Mouse (Mus musculus) kidney, postnatal 0 days (tissue): Measurements from ENCODE around the gene Sgsm3. TPM values are rescaled to one million over a fixed set of nuclear protein-coding genes. Genes with fewer than 3 reads are reported as not detected.

Source experiments
- ATAC-seq: fragments of 200-750 bp; cut with Nextera tagmentation; replicated peaks from 2 replicates; pipeline ENCODE4 v1.8.0; 2017; ENCODE audit warnings: low read depth, moderate number of reproducible peaks, moderate TSS enrichment, moderate library complexity; ENCODE audit not compliant: low FRiP score
- DNase-seq: peaks from one replicate; pipeline ENCODE4 v3.0.0-alpha.2; 2016; ENCODE audit warnings: low spot score
- H3K27ac ChIP-seq: fragments of 300-500 bp; sonication (generic); 2 replicates; pipeline ENCODE4 v1.5.1; 2014; ENCODE audit warnings: mild to moderate bottlenecking
- H3K27me3 ChIP-seq: fragments of 300-500 bp; sonication (generic); 2 replicates; pipeline ENCODE4 v1.6.1; 2014; ENCODE audit warnings: low read length, mixed read lengths; ENCODE audit not compliant: insufficient read depth
- H3K36me3 ChIP-seq: fragments of 300-500 bp; sonication (generic); 2 replicates; pipeline ENCODE4 v1.6.1; 2014; ENCODE audit warnings: low read length, mixed read lengths; ENCODE audit not compliant: insufficient read depth
- H3K4me1 ChIP-seq: fragments of 300-500 bp; sonication (generic); replicated peaks from 2 replicates; pipeline ENCODE4 v1.6.1; 2014; ENCODE audit warnings: antibody characterized with exemption, low read length, mixed read lengths; ENCODE audit not compliant: insufficient read depth
- H3K4me2 ChIP-seq: fragments of 300-500 bp; sonication (generic); 2 replicates; pipeline ENCODE4 v1.6.1; 2014; ENCODE audit warnings: mild to moderate bottlenecking, low read length, moderate library complexity, mixed read lengths
- H3K4me3 ChIP-seq: fragments of 300-500 bp; sonication (generic); replicated peaks from 2 replicates; pipeline ENCODE4 v1.5.1; 2014; ENCODE audit warnings: low read depth, low read length
- H3K9ac ChIP-seq: fragments of 300-500 bp; sonication (generic); 2 replicates; pipeline ENCODE4 v1.6.1; 2014; ENCODE audit warnings: low read depth, low read length
- H3K9me3 ChIP-seq: fragments of 300-500 bp; sonication (generic); replicated peaks from 2 replicates; pipeline ENCODE4 v1.6.1; 2016; ENCODE audit warnings: low read length, inconsistent platforms, mixed read lengths
- CTCF ChIP-seq: IDR thresholded peaks from 2 replicates; pipeline ENCODE4 v1.5.1; 2016; ENCODE audit warnings: antibody characterized with exemption, low read depth, mild to moderate bottlenecking, moderate library complexity
- WGBS: fragments of 180-500 bp; shearing (Covaris S2); extraction: QIAGEN DNeasy Blood & Tissue Kit; methylation state at CpG from one replicate; pipeline ENCODE4 v1.1.7; 2014; 5-methylcytosine and 5-hydroxymethylcytosine counted together
- microRNA-seq: library from miRNA; unstranded; fragments of <30 nt; microRNA quantifications from one replicate; pipeline ENCODE4, GENCODE M21; 2016
- polyA plus RNA-seq: library from polyadenylated mRNA; unstranded; fragments of >200 nt; fragmentation: Nextera tagmentation; extraction: Ambion mirVana; gene quantifications from 2 replicates; pipeline ENCODE4 v1.2.1, GENCODE M21; 2015

Gene Sgsm3
- polyA plus RNA-seq, 1 experiment from 2014 or later, result 20.1 TPM

GRCm38 (mm10) chr15:81049401-81050053 is 72.0 kb downstream of the Sgsm3 start:
- H3K4me2 ChIP-seq, result no peak overlapping the region
- no peak overlapping the region for H3K4me3 ChIP-seq
- WGBS, result 70% methylated on average over 6 of the region's 6 CpGs
- H3K9me3 ChIP-seq, result no peaks in the 10 kb centered on the region
- no peaks in the 10 kb centered on the region for H3K4me1 ChIP-seq
- H3K27ac ChIP-seq, result no peak overlapping the region
- no peaks in the 10 kb centered on the region for H3K27me3 ChIP-seq
- H3K9ac ChIP-seq, result no peak overlapping the region
- ATAC-seq, result no peak
- TF ChIP-seq CTCF, result peak; percentile 83
- 0 out of 2 replicates have a peak, but pooled peaks cover 5% of the 10 kb centered on the region for H3K36me3 ChIP-seq
- DNase-seq, result no peak

- no peaks in the 10 kb centered on the region for H3K27me3 ChIP-seq
- no peak overlapping the region for H3K9ac ChIP-seq
- H3K9me3 ChIP-seq, result no peaks in the 10 kb centered on the region
- ATAC-seq (no peak), DNase-seq (no peak)
- H3K4me2 ChIP-seq, result no peak overlapping the region
- no peak for TF ChIP-seq CTCF
- no peaks in the 10 kb centered on the region; the same call in 1 of the 2 replicates for H3K4me1 ChIP-seq
- H3K4me3 ChIP-seq, result no peak overlapping the region
- H3K36me3 ChIP-seq, result no peaks in the 10 kb centered on the region
- no peak overlapping the region for H3K27ac ChIP-seq
- WGBS, result 24% methylated on average over 3 of the region's 3 CpGs
Observed at GRCm38 (mm10) chr15:81050488-81050887, 72.9 kb downstream of the Sgsm3 start.

- no peak for TF ChIP-seq CTCF
- Histone ChIP-seq H3K4me1 (no peaks in the 10 kb centered on the region; the same call in 1 of the 2 replicates), H3K27ac (no peak overlapping the region), H3K36me3 (no peaks in the 10 kb centered on the region), H3K4me3 (no peak overlapping the region), H3K4me2 (no peak overlapping the region), H3K27me3 (no peaks in the 10 kb centered on the region), H3K9me3 (no peaks in the 10 kb centered on the region), H3K9ac (no peak overlapping the region)
- 89% methylated on average over 5 of the region's 5 CpGs for WGBS
- ATAC-seq (no peak), DNase-seq (no peak)
Observed at GRCm38 (mm10) chr15:81052491-81052890, 74.9 kb downstream of the Sgsm3 start.

GRCm38 (mm10) chr15:81055488-81055887 is 77.9 kb downstream of the Sgsm3 start:
- Histone ChIP-seq H3K4me3 (no peak overlapping the region), H3K36me3 (no peaks in the 10 kb centered on the region), H3K27me3 (no peaks in the 10 kb centered on the region), H3K27ac (no peak overlapping the region), H3K4me1 (no peaks in the 10 kb centered on the region; the same call in 1 of the 2 replicates), H3K4me2 (no peak overlapping the region), H3K9me3 (no peaks in the 10 kb centered on the region), H3K9ac (no peak overlapping the region)
- no peak for TF ChIP-seq CTCF
- ATAC-seq, result no peak
- no peak for DNase-seq
- WGBS, result 90% methylated on average over 2 of the region's 2 CpGs

- H3K4me2 ChIP-seq, result no peak overlapping the region
- no peaks in the 10 kb centered on the region for H3K27me3 ChIP-seq
- H3K9ac ChIP-seq, result no peak overlapping the region
- H3K27ac ChIP-seq, result no peak overlapping the region
- ATAC-seq (no peak), DNase-seq (no peak)
- H3K36me3 ChIP-seq, result no peaks in the 10 kb centered on the region
- whole genome bisulfite sequencing, result 86% methylated on average over 5 of the region's 5 CpGs
- H3K9me3 ChIP-seq, result no peaks in the 10 kb centered on the region
- peaks cover 16% of the 10 kb centered on the region for H3K4me1 ChIP-seq
- no peak overlapping the region for H3K4me3 ChIP-seq
- TF ChIP-seq CTCF, result no peak
Observed at GRCm38 (mm10) chr15:81057736-81058135, 80.2 kb downstream of the Sgsm3 start.

- H3K9ac ChIP-seq, result no peak overlapping the region
- no peak for DNase-seq
- no peaks in the 10 kb centered on the region for H3K36me3 ChIP-seq
- ATAC-seq, result no peak
- peak; percentile 51 for TF ChIP-seq CTCF
- no peak overlapping the region for H3K4me3 ChIP-seq
- no peak overlapping the region for H3K4me2 ChIP-seq
- no peak overlapping the region for H3K27ac ChIP-seq
- H3K27me3 ChIP-seq, result no peaks in the 10 kb centered on the region
- H3K4me1 ChIP-seq, result peaks cover 20% of the 10 kb centered on the region
- 84% methylated on average over 2 of the region's 2 CpGs for WGBS
- H3K9me3 ChIP-seq, result no peaks in the 10 kb centered on the region
Observed at GRCm38 (mm10) chr15:81060975-81061374, 83.4 kb downstream of the Sgsm3 start.

Small RNA genes lying within 50 kb of the gene (microRNA-seq; reads per million reads assigned to microRNA genes)
- gene Mir5113, result 7.2 reads per million, percentile 19 among the genes with 10 or more reads in this experiment

Other genes starting within 250 kb of the Sgsm3 start
- gene Adsl, start 29.3 kb upstream of the Sgsm3 start, polyA plus RNA-seq, result 78.5 and 103 TPM in 2 replicates
- gene Mrtfa, start 213.0 kb downstream of the Sgsm3 start, polyA plus RNA-seq, result 13.2 and 14.1 TPM in 2 replicates